Mouse (Mus musculus) left cerebral cortex, postnatal 36 days (tissue): ENCODE results near the gene Mustn1. TPM values are rescaled to one million over a fixed set of nuclear protein-coding genes. Genes with fewer than 3 reads are reported as not detected.

ENCODE experiments used
- DNase-seq, 2 experiments: peaks; one replicate each; pipeline ENCODE4 v3.0.0; 2021 to 2022; ENCODE audit warnings: low spot score in 2 of 2, mixed read lengths in 1 of 2
- intact Hi-C: fragments of 180-260 bp; cut with DNase I; formaldehyde crosslinking; loops from one replicate; pipeline ENCODE4 v1.15.1; 2025
- total RNA-seq, 2 experiments: library from RNA; stranded (reverse); gene quantifications; 2 replicates each; pipeline ENCODE4 v1.2.3; 2021

Gene Mustn1
- total RNA-seq, 2 experiments from 2014 or later: 3.0 to 4.5 TPM

DNA sequence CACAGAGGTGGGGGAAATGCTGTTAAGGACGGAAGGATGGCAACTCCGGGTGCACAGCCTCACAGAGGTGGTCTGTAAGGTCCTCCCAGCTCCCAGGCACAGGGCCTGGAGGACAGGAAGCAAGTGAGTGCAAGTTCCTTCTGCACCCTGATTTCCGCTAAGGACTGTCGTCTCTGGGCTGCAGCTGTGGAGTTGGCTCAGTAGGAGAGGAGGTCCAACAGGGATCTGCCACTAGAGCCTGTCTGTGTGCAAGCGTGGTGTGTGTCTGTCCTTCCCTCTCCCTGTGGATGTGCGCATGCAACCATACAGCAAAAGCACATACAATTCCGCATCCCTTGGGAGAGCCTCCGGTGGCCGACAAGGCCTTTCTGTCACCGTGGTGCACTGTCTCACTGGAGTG is 2.5 kb upstream of the Mustn1 start:
- no peak for DNase-seq
- intact Hi-C loops: no loop called here

DNA sequence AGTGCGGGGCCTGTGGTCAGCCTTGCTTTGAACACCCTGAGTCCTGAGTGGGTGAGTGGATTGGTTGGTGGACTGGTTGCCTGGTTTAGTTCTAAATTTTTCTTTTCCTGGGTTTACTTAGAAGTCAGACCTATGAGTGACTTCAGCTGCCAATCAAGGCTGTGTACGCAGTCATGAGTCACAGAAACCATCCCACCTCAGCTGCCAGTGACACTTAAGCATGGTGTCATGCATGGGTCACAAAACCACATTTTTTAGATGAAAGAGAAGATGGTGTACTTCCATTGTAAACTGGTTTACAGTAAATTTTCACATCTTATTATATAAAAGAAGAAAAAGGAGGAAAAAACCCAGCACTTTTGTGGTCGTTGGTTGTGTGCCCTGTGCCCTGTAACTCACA is 1.2 kb upstream of the Mustn1 start:
- intact Hi-C loops: no loop called here

DNA sequence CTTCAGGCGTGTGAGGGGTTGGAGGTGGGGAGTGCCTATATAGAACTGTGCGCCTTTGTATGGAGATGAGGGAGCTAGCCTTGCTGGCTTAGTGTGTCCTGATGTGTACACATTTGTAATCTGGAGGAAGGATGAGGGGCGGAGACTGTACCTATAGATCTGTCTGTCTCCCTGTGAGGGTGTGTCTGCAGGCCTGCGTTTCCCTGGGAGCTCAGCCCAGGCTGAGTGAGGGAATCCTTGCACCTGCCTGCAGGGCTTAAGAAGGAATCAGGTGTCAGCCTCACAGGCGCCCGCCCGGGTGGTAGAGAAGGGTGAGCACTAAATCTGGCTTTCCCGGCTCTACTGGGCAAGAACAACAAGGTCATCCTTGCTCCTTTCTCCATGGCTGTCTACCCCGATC is 794 bp downstream of the Mustn1 start:
- no peak for DNase-seq
- intact Hi-C loops: loop anchor here (2.0 kb wide), 1 partner anchor 63 kb away; the partner anchor contains the start of gene Itih1

More for the DNA sequence above, 1.2 kb upstream of the Mustn1 start:
- DNase-seq: no peak

DNA sequence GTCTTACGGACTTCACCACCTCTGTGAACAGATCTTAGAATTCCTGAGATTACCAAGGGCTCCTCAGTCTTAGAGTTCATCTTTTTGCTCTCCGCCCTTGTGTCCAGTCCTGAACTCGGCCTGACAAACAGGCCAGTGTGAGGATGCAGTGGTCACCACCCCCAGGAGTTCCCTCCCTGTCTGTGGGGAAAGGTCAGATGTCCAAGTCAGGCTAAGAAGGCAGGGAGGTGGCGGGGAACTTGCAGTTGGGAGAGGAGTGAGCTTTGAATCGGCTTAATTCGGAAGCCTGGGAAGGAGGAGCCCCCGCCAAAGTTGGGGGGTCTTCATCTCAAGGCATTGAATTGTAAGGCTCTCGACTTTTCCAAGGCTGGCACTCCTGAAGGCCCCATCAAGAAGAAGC is 1.3 kb downstream of the Mustn1 start:
- intact Hi-C loops: loop anchor here (2.0 kb wide), 1 partner anchor 63 kb away; the partner anchor contains the start of gene Itih1
- DNase-seq: no peak

DNA sequence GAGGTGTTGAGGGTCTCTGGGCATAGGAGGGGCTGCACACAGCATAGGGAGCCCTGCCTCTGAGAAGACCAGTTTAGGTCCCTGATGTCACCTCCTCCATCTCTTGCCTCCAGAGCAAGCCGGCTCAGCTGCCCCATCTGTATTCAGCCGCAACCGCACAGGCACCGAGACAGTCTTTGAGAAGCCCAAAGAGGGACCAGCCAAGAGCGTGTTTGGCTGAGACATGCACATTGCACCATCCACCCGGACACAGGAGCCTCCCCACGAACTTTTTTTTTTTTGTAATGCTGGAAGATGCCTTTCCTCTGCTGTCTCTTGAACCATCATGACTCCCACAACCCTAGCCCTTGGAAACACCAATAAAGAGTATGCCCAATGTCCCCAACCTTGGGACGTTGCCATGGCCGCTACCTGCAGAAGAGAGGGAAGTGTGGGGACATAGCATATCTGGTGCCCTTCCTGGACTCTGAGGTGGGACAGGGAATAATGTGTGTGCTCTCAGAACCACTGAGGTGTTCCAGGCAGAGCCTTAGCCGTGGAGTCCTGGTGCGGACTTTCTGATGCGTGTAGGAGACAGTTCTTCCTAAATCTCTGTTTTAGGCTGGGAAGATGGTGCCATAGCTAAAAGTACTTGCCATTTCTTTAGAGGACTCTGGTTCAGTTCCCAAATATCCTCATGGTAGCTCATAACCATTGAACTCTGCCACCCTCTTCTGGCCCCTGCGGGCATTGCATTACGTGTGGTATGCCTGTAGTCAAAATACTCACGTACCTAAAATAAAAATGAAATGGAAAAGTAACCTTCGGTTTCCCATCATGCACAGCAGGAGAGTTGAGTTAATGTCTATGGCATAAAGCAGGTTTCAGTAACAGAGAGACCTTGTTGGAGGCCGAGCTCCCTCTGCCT is 2.1 kb downstream of the Mustn1 start:
- no peak for DNase-seq
- intact Hi-C loops: loop anchor here (2.0 kb wide), 1 partner anchor 62 kb away; the partner anchor contains the start of gene Itih1

DNA sequence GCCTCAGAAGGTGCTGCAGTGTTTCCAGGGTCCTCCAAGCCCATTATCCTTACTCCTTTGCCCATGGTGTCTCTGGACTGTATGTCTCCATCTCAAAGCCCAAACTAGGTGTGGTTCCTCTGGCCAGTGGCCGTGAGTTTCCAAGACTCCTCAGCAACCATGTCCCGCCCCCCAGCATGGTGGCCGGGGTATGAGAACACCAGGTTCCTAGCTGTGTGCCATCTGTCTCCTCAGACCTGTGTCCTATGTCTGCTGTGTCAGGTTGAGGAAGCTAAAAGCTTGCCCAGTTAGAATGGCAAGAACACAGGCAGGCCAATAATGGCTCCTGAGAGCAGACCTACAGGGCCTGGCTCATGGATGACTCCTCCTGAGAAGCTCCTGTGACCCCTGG is 2.7 kb downstream of the Mustn1 start:
- intact Hi-C loops: loop anchor here (2.0 kb wide), 1 partner anchor 61 kb away; the partner anchor contains the start of gene Itih1
- DNase-seq: no peak

DNA sequence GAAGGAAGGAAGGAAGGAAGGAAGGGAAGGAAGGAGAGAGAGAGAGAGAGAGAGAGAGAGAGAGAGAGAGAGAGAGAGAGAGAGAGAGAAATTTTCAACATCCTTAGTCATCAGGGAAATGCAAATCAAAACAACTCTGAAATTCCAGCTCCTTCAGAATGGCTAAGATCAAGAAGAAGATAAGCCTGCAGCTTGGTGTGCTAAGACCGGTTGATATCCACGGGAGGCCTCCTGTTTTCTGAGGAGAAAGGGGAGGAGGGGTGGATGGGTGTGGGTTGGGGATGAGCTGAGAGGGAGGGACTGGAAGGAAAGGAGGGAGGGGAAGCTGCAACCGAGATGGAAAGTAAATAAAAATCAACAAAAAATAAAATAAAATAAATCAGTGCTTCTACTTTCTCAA is 6.3 kb downstream of the Mustn1 start:
- DNase-seq: no peak
- intact Hi-C loops: no loop called here

DNA sequence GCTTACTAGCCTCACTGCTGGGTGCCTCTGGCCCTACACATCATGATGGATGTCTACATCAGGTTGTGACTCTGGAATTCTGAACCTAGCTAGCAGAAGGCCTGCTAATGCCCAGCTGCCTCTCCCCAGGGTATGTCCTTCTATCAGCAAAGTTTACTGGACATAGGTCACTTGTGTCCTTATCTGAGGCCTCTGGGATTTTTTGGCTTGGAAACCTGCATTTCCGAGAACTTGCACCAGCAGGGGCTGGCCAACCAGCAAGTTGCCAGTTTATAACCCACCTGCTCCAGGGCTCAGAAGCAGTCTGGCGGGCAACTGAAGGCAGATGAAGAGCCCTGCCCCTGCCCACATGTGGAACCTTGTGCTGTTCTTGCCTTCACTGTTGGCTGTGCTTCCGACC is 7.2 kb downstream of the Mustn1 start, which contains the start of gene Itih4:
Itih4 (plus strand) TSS at position 273 of the 400 bp plus-strand sequence.
- no peak for DNase-seq
- intact Hi-C loops: no loop called here

DNA sequence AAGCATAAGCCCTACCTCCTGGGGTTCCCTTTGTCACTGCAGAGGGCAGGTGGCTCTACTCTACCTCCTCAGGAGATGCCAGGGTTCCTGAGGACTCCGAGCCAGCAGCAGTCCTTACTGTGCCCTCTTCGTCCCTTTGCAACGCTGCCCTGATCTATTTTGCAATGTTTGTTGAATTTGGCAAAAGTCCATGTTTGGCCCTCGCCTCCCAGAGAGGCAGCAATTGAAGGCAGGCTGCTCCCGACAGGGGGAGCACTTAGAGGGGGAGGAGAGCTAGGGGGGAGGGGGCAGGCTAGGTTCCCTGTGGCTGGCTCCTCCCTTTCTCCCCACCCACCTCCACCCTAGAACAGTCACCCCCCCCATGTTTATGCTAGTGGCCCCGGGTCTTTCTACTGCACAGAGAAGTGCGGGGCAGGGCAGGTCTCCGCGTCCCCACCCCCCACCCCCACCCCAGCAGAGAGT is 9.3 kb downstream of the Mustn1 start:
- intact Hi-C loops: no loop called here
- no peak for DNase-seq

DNA sequence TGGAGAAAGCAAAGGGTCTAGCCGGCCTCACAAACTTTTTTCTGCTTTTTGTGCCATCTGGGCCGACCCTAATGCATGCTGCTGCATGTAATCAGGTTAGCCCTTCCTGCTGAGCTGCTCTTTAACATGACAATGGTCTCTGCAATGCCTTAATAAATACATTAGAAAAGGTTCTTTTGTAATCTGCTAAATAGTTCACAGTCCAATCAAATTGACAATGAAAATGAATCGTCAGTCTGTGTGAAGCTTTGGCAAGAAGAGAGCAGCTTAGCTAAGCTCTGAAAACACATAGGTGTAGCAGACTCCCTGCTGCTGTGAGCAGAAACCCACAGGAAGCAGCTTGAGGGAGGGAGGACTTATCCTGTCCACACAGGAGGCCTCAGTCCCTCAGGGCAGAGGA is 21.0 kb downstream of the Mustn1 start:
- intact Hi-C loops: no loop called here
- no peak for DNase-seq

DNA sequence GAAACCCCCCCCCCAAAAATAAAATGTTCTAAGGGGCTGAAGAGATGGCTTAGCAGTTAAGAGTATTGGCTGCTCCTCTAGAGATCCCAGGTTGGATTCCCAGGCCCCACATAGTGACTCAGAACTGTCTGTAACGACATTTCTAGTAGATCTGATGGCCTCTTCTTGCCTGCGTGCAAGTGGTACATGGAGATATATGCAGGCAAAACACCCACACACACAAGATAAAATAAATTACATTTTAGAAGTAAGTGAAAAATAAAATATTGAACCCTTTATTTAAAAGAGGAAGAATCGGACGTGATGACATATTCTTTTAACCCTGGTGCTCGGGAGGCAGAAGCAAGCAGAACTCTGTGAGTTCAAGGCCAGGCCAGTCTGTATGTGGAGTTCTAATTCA is 23.6 kb downstream of the Mustn1 start:
- no peak for DNase-seq
- intact Hi-C loops: no loop called here

DNA sequence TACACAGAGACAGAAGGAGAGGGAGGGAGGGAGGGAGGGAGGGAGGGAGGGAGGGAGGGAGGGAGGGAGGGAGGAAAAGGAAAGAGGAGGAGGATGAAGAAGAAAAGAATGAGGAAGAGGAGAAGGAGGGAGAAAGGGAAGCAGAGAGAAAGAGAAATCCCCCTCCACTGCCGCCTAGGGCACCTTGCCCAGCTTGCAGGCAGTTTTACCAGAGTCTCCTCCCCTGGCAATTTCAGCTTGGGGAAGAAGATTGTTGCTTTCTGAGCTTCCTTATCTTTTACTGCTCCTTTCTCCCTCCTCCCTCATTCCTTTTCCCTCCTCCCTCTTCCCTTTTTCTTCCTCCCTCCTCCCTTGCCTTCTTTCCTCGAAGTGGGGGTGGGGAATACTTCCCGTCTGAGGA is 24.0 kb downstream of the Mustn1 start:
- no peak for DNase-seq
- intact Hi-C loops: no loop called here

DNA sequence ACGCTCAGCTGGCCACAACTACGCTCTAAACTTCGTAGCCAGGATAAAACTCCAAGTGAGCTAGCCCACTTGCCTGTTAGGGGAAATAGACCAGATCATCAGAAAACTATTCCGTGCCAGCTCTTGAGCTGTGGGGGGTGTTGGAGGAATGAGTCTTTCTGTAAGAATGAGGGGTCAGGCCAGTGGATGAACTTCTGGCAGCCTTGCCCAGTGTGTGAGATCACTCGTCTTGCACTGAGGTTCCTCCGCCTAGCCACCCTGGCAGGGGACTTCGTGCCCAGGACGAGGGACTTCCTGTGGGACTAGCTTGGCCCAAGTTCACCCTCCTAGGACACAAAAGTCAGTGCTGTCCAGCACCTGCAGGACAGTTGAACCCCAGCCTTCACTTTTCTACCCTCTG is 25.3 kb downstream of the Mustn1 start:
- intact Hi-C loops: no loop called here
- no peak for DNase-seq

DNA sequence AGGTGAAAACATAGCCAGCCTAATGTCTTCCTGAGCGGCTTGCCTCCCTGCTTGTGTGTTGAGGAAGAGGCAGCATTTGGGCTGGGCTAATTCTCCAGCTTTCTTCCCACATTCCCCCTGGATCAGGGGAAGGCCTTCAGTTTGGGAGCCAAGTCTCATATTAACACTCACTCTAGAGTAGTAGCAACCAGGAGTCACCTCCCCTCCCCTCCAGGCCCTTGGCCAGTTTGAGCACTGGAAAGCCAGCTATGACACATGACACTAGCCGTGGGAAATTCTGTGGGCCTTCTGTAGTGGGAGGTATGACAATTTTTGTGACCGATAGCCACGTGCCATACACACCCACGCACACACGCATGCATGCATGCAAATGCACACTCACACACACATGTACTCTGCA is 27.0 kb downstream of the Mustn1 start:
- DNase-seq: no peak

DNA sequence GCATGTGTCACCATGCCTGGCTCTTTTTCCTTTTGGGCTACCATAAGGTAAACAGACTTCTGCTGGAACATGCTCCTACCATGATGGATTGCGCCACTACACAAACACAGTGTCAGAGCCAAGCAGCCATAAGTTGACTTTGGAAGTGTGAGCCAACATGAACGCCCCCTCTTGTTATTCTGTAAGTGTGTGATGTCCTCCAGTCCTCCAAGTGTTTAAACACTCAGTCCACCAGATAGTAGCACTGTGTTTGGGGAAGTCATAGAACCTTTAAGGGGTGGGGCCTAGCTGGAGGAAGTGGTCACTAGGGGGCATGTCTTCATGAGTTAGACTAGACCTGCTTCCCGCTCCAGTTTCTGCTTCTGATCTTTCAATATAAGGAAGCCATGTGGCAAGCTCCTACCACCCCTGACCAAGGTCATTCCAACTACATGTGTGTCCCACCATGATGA is 28.8 kb downstream of the Mustn1 start:
- no peak for DNase-seq

More for the DNA sequence above, 27.0 kb downstream of the Mustn1 start:
- intact Hi-C loops: no loop called here

DNA sequence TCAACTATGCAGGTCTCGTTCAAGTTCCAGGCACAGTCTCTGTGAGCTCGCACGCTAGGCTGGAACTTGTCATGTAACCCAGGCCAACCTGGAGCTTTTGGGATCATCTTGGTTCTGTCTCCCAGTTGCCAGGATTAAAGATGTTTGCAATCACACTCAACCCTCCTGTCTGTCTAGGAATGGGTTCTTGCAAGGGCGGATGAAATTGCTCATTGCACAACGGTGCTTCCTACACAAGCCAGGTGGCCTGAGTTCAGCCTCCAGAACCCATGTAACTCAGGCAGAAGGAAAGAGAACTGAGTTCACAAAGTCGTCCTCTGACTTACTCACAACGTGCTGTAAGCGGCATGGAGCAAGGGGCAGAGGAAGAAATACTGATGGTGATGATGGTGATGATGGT is 32.1 kb downstream of the Mustn1 start:
- intact Hi-C loops: no loop called here
- DNase-seq: no peak

More for the DNA sequence above, 28.8 kb downstream of the Mustn1 start:
- intact Hi-C loops: no loop called here

DNA sequence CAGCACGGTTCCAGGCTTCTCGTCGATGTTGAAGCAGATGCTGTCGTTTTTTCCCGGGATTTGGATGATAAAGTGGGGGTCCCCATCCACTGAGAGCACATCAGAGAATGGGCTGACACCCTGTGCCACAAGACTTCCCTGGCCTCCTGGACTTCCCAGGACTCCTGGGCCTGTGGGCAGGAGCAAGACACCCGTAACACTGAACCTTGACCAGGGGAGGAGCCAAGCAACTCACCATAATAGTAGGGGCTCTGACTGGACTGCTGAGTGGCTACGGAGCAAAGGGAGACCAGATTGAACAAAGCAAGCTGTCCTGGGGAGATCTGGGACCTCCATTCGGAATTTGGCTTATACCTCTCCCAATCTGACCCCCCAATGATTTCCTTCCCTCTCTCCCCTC is 33.6 kb downstream of the Mustn1 start:
- DNase-seq: no peak
- intact Hi-C loops: no loop called here

DNA sequence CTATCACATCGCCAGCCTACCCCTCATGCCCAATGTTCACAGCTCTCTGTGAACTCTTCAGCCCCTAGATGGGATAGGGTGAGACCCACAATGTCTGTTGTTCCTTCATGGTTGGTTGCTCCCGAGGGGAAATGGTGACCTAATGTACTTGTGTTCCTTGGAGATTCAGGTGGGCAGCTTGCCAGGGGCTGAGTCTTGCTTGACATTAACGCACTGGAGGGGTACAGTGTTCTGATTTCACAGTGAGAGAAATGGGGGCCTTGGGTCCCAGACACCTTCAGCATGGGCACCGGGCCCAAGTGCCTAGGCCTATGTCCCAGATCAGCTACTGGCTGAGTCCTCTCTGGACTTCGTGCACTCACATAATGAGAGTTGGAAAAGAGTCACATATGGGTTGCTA is 34.4 kb downstream of the Mustn1 start:
- no peak for DNase-seq
- intact Hi-C loops: no loop called here

DNA sequence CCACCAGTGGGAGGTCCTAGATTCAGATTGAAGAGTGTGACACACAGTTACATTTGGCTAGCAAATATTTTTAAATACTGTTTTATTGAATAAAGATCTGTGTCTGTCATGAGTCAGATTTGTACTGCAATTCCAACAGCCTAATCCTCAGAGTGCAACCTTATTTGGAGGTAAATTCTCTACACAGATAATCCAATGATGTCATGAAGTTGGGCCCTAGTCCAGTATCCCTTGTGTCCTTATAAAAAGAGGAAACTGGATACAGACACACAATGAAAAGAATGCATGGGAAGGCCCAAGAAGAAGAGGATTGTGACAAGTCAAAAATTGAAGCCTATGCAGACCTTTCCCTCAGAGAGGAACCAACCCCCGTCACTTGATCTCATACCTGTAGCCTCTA is 37.5 kb downstream of the Mustn1 start:
- DNase-seq: no peak
- intact Hi-C loops: no loop called here

DNA sequence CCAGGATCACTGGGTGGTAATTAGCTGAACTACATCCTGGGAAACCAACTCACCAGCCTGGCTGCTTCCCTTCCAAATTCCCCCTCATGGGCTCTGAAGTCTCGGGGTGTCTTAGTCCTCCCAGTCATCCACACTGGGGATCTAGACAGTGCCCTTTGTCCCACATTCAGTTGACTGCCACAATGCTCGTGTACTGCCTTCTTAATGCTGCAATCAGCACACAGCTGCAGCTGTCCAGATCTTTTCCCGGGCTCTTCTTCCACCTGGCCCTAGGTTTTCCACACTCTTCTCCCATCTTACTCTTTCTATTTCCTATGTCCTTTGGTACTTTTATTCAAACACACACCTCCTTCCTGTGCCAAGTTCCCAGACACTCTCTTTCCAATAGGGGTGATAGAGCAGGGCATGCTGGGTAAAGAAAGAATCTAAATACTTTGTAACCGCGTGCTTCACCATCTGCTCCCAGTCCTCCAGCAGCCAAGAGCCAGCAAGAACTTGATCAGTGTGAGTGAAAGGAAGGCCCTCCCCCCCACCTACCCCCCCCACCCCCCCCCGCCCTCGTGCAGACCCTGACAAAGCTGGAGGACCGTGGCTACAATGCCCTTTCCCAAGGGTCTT is 43.2 kb downstream of the Mustn1 start:
- intact Hi-C loops: no loop called here
- DNase-seq: no peak
